In the genomic region with DNA sequence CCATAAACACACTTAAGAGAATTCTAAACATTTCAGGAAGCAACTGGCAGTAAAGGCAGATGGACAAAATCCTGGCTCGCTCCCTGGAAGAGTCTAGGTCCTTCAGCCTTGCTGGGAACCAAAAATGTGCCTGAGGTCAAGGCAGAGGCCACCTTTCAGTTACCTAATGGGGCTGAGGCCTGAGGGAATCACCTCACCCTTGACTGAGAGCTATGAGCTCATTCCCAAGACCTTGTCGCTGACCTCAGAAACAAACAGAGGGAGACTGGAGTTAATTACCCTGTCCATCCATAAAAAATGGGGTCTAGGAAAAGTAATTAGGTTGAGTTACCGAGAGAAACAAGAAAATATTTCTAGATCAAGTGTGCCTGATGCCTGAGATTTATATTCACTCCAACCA, we compare ENCODE assay signal across 9 mouse cellular contexts.
"Had no signal": no experiment of that assay in that cellular context is flagged by ENCODE, and none has a peak within 500 bp of the region (broad histone marks: within the 10 kb centered on the region; RNA-seq: fewer than 3 reads in every experiment).

No protein-coding gene starts in this region.

- DNase-seq: left cerebral cortex, postnatal 4 days; lung, adult 18-20 months; right cerebral cortex, postnatal 14 days; thymus, postnatal 36 days had no signal

- H3K27ac ChIP-seq: intestine, embryonic 15.5 days; layer of hippocampus, adult 2 months; limb, embryonic 13.5 days; liver, embryonic 14.5 days; midbrain, embryonic 13.5 days had no signal

- H3K4me2 ChIP-seq: intestine, embryonic 15.5 days; limb, embryonic 13.5 days; midbrain, embryonic 13.5 days had no signal

- H3K9me3 ChIP-seq: intestine, embryonic 15.5 days; limb, embryonic 13.5 days; midbrain, embryonic 13.5 days had no signal

- H3K27me3 ChIP-seq: intestine, embryonic 15.5 days; limb, embryonic 13.5 days; midbrain, embryonic 13.5 days had no signal

- H3K9ac ChIP-seq: intestine, embryonic 15.5 days; limb, embryonic 13.5 days; liver, embryonic 14.5 days; midbrain, embryonic 13.5 days had no signal

- ATAC-seq: intestine, embryonic 15.5 days; midbrain, embryonic 13.5 days had no signal

- H3K4me1 ChIP-seq: intestine, embryonic 15.5 days; limb, embryonic 13.5 days; midbrain, embryonic 13.5 days had no signal

- H3K4me3 ChIP-seq: intestine, embryonic 15.5 days; layer of hippocampus, adult 2 months; limb, embryonic 13.5 days; midbrain, embryonic 13.5 days had no signal

- H3K36me3 ChIP-seq: intestine, embryonic 15.5 days; limb, embryonic 13.5 days; midbrain, embryonic 13.5 days had no signal
